Mouse (Mus musculus): ENCODE results near the gene Dhrs3.

Gene Dhrs3

DNA sequence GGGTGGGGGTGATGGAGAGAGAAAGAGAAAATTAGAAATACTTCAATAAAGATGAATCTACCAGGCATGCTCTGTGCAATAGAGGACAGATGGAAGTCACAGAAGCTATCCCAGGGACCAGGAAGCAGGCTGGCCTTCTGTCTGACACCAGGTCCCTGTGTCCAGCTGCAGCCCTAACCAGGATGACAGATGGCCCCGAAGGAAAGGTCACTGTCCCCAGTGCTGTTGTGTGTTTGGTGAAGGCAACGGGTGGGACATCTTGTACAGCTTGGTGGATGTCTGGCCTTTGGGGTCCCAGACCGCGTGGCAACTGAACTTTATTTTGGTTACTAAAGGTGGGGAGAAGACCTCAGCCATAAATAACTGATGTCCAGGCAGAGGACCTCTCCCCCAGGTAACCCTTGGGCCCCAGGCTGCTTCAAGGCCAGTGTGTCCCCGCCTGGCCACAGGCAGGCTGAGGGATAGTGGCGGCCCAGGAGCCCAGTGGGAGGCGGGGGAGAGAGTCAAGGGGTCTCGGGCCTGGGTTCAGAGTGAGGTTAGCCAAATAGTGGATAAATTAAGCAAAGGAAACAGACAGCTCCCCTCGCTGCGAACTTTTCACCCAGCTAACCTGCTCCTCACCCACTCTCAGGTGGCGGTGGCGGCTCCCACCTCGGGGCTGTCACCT, 48.3 kb downstream of the Dhrs3 start:
- DNase-seq: no peak

GRCm38 (mm10) chr4:144942433-144942832, 49.8 kb downstream of the Dhrs3 start:
- no peak for DNase-seq

- DNase-seq: no peak
These were observed 50.6 kb downstream of the Dhrs3 start for GRCm38 (mm10) chr4:144943273-144943672.

DNA sequence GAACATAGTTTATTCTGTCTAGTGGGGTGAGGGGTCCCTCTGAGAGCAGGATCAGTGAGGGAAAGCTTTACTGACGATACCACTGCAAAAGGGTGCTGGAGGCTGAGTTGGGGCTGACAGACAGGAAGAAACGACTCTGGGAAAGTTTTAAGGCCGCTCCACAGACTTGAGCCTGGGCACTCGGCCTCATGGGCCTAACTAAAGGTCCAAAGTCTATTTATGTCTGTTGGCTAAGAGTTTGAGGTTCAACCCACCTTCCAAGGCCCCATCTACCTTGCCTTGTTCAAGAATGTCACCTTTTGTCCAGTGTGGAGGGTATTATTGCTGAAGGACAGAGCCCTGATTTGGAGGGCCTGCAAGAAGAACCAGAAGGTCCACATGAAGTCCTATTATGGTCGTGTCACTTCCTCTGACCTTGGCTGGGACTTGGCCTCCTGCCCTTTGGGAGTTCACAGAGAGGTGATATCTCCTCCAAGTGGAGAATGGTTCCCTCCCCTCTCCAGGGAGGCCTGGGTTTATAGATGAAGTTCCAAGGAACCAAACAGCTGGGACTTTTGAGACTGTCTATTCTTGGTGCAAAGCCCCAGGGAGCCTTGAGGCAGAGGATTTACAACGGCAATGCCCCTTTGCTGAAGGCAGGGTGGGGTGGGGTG, 55.2 kb downstream of the Dhrs3 start:
- DNase-seq: no peak

DNA sequence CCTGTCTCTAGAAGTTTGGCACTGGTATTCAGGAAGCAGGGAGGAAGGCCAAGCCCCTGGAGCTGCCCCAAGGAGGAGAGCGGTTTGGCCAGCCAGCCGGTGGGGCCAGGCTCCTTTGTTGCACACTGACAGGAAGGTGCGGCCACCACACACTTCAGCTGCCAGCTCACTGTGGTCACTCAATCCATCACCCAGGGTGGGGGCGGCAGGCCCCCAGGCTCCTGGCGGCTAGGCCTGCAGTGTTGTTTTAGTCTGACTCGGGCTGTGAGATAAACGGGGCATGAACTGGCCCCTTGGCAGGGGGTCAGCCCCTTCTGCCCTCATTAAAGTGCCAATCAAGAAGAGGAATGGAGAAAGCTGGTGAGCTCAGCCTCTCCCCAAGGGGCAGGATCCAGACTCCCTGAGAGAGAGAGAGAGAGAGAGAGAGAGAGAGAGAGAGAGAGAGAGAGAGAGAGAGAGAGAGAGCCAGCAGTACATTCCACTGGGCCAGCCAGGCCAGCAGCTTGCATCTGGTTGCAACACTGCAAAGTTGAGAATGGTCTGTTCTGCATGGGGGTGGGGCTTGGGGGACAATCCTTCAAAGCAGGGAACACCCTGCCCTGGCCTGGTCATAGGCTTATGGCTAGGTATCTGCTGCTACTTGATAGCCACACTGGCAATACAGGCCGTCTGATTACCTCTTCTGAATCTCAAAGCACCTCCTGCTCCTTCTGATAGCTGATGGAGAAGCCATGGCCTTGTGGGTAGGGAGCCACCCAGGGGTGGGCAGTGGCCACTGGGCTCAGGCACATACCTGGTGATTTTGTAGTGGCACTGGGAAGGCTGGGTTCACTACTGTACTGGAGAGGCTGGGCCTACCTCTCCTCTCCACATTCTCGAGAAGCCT, 57.1 kb downstream of the Dhrs3 start:
- peak; percentile 13 for DNase-seq

DNA sequence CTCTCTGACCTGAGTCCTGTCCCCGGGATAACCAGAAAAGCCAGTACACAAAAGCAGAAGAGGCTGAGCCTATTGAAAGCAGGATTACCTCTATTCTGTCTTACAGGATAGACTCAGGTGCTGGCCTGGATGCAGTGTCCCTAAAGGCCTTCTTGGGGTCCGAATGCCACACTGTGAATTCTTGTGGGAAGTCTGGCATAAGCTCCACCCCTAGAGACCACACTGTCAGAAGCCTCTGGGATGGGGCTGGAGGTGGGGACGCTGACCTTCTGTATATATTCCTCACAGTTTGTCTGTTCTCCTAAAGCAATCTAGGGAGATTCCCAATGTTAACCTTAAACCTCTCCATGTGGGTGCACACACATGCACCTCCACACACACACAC, 57.7 kb downstream of the Dhrs3 start:
- DNase-seq: no peak

DNA sequence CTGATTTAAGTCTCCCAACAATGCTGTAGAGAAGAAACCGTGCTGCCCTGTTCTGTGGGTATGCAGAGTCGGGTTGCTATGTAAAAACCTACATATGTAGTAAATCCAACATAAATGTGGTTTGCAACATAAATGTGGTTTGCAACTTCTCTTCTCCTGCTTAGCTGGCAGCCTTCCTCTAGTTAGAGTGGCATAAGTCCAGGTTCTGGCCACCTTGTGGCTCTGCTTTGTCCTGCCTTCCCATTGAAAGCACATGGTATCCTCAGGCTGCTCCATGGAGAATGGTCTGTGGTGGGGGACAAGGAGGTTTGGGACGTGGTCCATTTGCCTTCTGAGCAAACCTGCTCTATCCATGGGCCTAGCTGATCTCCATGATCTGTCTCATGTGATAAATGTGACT, 58.3 kb downstream of the Dhrs3 start:
- no peak for DNase-seq

DNA sequence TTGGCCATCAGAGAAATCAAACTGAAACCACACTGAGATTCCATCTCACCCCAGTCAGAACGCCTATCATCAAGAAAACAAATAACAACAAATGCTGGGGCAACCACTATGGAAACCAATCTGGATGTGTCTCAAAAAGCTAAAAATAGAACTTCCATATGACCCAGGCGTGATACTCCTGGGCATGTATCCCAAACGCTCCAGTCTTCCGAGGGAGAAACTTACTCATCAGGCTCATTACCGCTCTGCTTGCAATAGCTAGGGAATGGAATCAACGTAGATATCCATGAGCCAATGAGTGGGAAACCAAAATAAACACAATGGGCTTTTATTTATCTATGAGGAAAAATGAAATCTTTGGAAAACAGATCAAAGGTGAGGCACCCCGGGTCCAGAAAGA, 59.2 kb downstream of the Dhrs3 start:
- DNase-seq: no peak

- DNase-seq: no peak
These were observed 60.8 kb downstream of the Dhrs3 start for GRCm38 (mm10) chr4:144953421-144953820.

GRCm38 (mm10) chr4:144955863-144956262, 63.2 kb downstream of the Dhrs3 start:
- no peak for DNase-seq

- no peak for DNase-seq
These were observed 63.7 kb downstream of the Dhrs3 start for GRCm38 (mm10) chr4:144956293-144956692.

- no peak for DNase-seq
These were observed 64.6 kb downstream of the Dhrs3 start for GRCm38 (mm10) chr4:144957186-144957585.

DNA sequence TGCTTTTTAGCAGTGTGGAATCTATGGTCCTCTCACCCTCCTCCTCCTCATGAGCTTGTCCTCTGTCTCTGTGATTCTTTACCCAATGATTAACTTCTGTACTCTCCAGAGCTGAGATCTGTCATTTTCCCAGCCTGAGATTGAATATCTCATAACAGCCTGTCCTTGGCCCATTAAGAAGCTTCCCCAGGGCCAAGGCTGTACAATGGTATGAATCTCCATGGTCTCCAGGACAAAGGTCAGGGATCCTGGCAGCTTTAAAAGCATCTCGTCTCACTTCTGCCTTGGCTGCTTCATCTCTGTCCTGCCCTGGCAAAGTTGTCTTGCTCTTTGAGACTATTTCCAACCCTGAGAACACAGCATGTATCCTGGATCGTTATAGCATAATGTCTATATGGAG, 65.1 kb downstream of the Dhrs3 start:
- no peak for DNase-seq

GRCm38 (mm10) chr4:144960188-144960904, 67.7 kb downstream of the Dhrs3 start:
- DNase-seq: no peak

DNA sequence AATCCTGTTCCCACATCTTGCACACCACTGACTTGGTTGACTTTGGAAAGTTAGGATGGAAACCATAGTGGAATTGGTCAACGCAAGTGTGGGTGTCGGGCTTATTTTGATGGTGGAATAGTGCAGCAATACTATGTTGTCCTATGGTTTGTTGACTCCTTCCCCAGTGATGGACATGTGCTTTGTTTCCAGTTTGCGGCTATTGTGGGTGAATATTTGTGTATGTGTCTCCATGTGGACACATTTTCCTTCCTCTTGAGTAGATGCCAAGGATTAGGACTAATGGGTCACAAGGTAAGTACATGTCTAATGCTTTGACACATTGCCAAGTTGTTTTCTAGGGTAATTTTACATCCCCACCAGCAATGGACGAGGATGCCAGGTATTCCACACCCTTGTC, 68.6 kb downstream of the Dhrs3 start:
- no peak for DNase-seq

DNA sequence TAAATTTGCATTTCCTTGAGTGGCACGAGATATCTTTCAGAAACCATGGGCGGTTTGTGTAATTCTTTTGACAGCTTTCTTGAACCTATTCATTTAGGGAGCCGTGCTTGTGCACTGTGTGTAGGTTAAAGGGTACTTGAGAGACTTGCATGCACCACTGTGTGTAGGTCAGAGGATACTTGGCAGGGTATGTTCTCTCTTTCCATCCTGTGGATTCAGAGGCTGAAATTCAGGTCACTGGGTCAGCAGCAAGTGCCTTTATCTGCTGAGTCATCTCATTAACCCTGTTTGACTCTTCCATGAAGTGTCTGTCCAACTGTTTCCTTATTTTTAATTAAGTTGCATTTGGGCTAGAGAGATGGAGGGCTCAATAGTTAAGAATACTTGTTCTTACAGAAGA, 69.1 kb downstream of the Dhrs3 start:
- no peak for DNase-seq

GRCm38 (mm10) chr4:144965255-144965654, 72.6 kb downstream of the Dhrs3 start:
- no peak for DNase-seq

DNA sequence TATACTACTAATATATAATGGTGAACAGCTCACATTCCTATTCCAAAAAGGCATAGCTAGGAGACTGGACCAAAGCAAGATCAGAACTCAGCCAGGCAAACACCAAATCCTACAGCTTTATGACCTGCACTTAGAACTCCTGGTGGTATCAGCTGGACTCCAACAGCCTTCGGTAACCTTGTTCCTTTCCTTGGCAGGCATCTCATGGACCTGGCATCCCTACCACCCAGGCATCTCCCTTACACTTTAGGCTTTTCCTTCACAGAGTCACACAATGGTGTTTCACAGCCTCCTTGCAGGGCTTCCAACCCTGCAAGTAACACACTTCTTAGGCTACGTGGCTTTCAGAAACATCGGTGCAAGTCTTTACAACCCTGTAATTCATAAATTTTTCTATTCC, 75.7 kb downstream of the Dhrs3 start:
- DNase-seq: no peak

GRCm38 (mm10) chr4:144969030-144969429, 76.4 kb downstream of the Dhrs3 start:
- no peak for DNase-seq

GRCm38 (mm10) chr4:144971048-144971447, 78.4 kb downstream of the Dhrs3 start:
- no peak for DNase-seq

GRCm38 (mm10) chr4:144972948-144973720, 80.5 kb downstream of the Dhrs3 start:
- peak; percentile 23 for DNase-seq

GRCm38 (mm10) chr4:144974458-144974857, 81.8 kb downstream of the Dhrs3 start:
- no peak for DNase-seq

Measured in right cerebral cortex, adult 18-20 months (tissue).